Mouse (Mus musculus) MEL (cell line): ENCODE measurements around the gene Disp1. TPM values are rescaled to one million over a fixed set of nuclear protein-coding genes. Genes with fewer than 3 reads are reported as not detected.
A peak's percentile ranks its signal among the peaks of the same experiment; 100 is the strongest.

Experiments
- DNase-seq: peaks from one replicate; pipeline ENCODE4 v3.0.0; 2011; ENCODE audit warnings: low read depth, low spot score
- H3K27ac ChIP-seq: 2 replicates; pipeline ENCODE4 v1.5.1; 2012; ENCODE audit warnings: low read depth, mild to moderate bottlenecking, control low read depth, low read length, moderate library complexity; ENCODE audit not compliant: control insufficient read depth
- H3K27me3 ChIP-seq, 2 experiments: fragments of 150-350 bp in 1 of 2; sonication (generic) in 1 of 2; 2 replicates each; pipeline ENCODE4 v1.6.1; 2012; ENCODE audit warnings: low read length in 2 of 2, mild to moderate bottlenecking in 2 of 2, improper control_type of control experiment in 1 of 2, moderate library complexity in 1 of 2; ENCODE audit not compliant: insufficient read depth in 2 of 2, control insufficient read depth in 1 of 2
- H3K36me3 ChIP-seq, 2 experiments: 2 replicates each; pipeline ENCODE4 v1.6.1; 2012 to 2014; ENCODE audit warnings: low read length in 2 of 2, improper control_type of control experiment in 1 of 2, inconsistent platforms in 1 of 2, mild to moderate bottlenecking in 1 of 2; ENCODE audit not compliant: insufficient read depth in 2 of 2, control insufficient read depth in 1 of 2
- H3K4me1 ChIP-seq, 2 experiments: fragments of 150-350 bp in 1 of 2; sonication (generic) in 1 of 2; 2 replicates each; pipeline ENCODE4 v1.6.1; 2012; ENCODE audit warnings: low read length in 2 of 2, improper control_type of control experiment in 1 of 2, mild to moderate bottlenecking in 1 of 2; ENCODE audit not compliant: insufficient read depth in 2 of 2, control insufficient read depth in 1 of 2
- H3K4me3 ChIP-seq, 2 experiments: fragments of 150-350 bp in 1 of 2; sonication (generic) in 1 of 2; 2 replicates each; pipeline ENCODE4 v1.5.1; 2012; ENCODE audit warnings: low read depth in 2 of 2, low read length in 2 of 2, mild to moderate bottlenecking in 2 of 2, moderate library complexity in 2 of 2, control low read depth in 1 of 2, improper control_type of control experiment in 1 of 2; ENCODE audit not compliant: control insufficient read depth in 1 of 2, insufficient read depth in 1 of 2
- H3K79me2 ChIP-seq: 2 replicates; pipeline ENCODE4 v1.6.1; 2012; ENCODE audit warnings: mild to moderate bottlenecking, low read length, moderate library complexity; ENCODE audit not compliant: control insufficient read depth, poor library complexity, insufficient read depth
- H3K9ac ChIP-seq: 2 replicates; pipeline ENCODE4 v1.6.1; 2012; ENCODE audit warnings: low read depth, mild to moderate bottlenecking, control low read depth, low read length, moderate library complexity; ENCODE audit not compliant: control insufficient read depth, poor library complexity, severe bottlenecking
- H3K9me3 ChIP-seq: fragments of 150-350 bp; sonication (generic); replicated peaks from 2 replicates; pipeline ENCODE4 v1.6.1; 2012; ENCODE audit warnings: mild to moderate bottlenecking, low read length, improper control_type of control experiment, moderate library complexity; ENCODE audit not compliant: insufficient read depth
- BHLHE40 ChIP-seq: IDR thresholded peaks from 2 replicates; pipeline ENCODE4 v1.6.1; 2012; ENCODE audit warnings: low read depth, mild to moderate bottlenecking, inconsistent platforms, low read length, improper control_type of control experiment, borderline replicate concordance
- CHD2 ChIP-seq: IDR thresholded peaks from 2 replicates; pipeline ENCODE4 v1.6.1; 2011; ENCODE audit warnings: low read length, improper control_type of control experiment
- CTCF ChIP-seq, 3 experiments: IDR thresholded peaks in 2 of 3; conservative IDR thresholded peaks in 1 of 3; 2 replicates each; pipeline ENCODE4 v1.5.1; 2011 to 2012; ENCODE audit warnings: low read length in 3 of 3, low read depth in 2 of 3, mild to moderate bottlenecking in 2 of 3, improper control_type of control experiment in 1 of 3, inconsistent platforms in 1 of 3, mixed read lengths in 1 of 3, moderate library complexity in 1 of 3; ENCODE audit not compliant: control insufficient read depth in 1 of 3, insufficient read depth in 1 of 3, poor library complexity in 1 of 3, severe bottlenecking in 1 of 3
- E2F4 ChIP-seq: IDR thresholded peaks from 2 replicates; pipeline ENCODE4 v1.6.1; 2011; ENCODE audit warnings: low read depth, low read length, improper control_type of control experiment, borderline replicate concordance
- EP300 ChIP-seq, 2 experiments: IDR thresholded peaks; 2 replicates each; pipeline ENCODE4 v1.6.1; 2011; ENCODE audit warnings: improper control_type of control experiment in 2 of 2, low read length in 2 of 2, low read depth in 1 of 2, mild to moderate bottlenecking in 1 of 2
- GABPA ChIP-seq: IDR thresholded peaks from 2 replicates; pipeline ENCODE4 v1.6.1; 2012; ENCODE audit warnings: low read depth, mild to moderate bottlenecking, inconsistent platforms, low read length, improper control_type of control experiment, moderate library complexity
- GATA1 ChIP-seq: IDR thresholded peaks from 2 replicates; pipeline ENCODE4 v1.6.1; 2011; ENCODE audit warnings: low read depth, low read length, improper control_type of control experiment
- KAT2A ChIP-seq: conservative IDR thresholded peaks from 2 replicates; pipeline ENCODE4 v1.6.1; 2012; ENCODE audit warnings: low read depth, low read length, improper control_type of control experiment, inconsistent platforms
- MAZ ChIP-seq: IDR thresholded peaks from 2 replicates; pipeline ENCODE4 v1.6.1; 2012; ENCODE audit warnings: low read depth, mild to moderate bottlenecking, inconsistent platforms, low read length, improper control_type of control experiment
- MXI1 ChIP-seq: IDR thresholded peaks from 2 replicates; pipeline ENCODE4 v1.6.1; 2011; ENCODE audit warnings: mild to moderate bottlenecking, low read depth, low read length, improper control_type of control experiment
- MYB ChIP-seq: IDR thresholded peaks from 2 replicates; pipeline ENCODE4 v1.6.1; 2011; ENCODE audit warnings: mild to moderate bottlenecking, low read depth, low read length, improper control_type of control experiment
- MYC ChIP-seq: IDR thresholded peaks from 2 replicates; pipeline ENCODE4 v1.6.1; 2011; ENCODE audit warnings: low read depth, mild to moderate bottlenecking, low read length, improper control_type of control experiment, moderate library complexity
- NELFE ChIP-seq: IDR thresholded peaks from 2 replicates; pipeline ENCODE4 v1.6.1; 2011; ENCODE audit warnings: low read depth, low read length, improper control_type of control experiment
- NRF1 ChIP-seq: IDR thresholded peaks from 2 replicates; pipeline ENCODE4 v1.6.1; 2014; ENCODE audit warnings: low read depth, mild to moderate bottlenecking, inconsistent platforms, low read length, improper control_type of control experiment, moderate library complexity; ENCODE audit not compliant: poor library complexity, insufficient read depth, severe bottlenecking
- POLR2A ChIP-seq, 2 experiments: IDR thresholded peaks; 2 replicates each; pipeline ENCODE4 v1.6.1; 2011 to 2012; ENCODE audit warnings: low read length in 2 of 2, mild to moderate bottlenecking in 2 of 2, control low read depth in 1 of 2, improper control_type of control experiment in 1 of 2, low read depth in 1 of 2, moderate library complexity in 1 of 2; ENCODE audit not compliant: control insufficient read depth in 1 of 2, insufficient read depth in 1 of 2, poor library complexity in 1 of 2
- POLR2AphosphoS2 ChIP-seq: IDR thresholded peaks from 2 replicates; pipeline ENCODE4 v1.6.1; 2011; ENCODE audit warnings: low read length, improper control_type of control experiment
- RAD21 ChIP-seq: IDR thresholded peaks from 2 replicates; pipeline ENCODE4 v1.6.1; 2011; ENCODE audit warnings: mild to moderate bottlenecking, low read depth, low read length, improper control_type of control experiment
- SIN3A ChIP-seq: IDR thresholded peaks from 2 replicates; pipeline ENCODE4 v1.6.1; 2012; ENCODE audit warnings: low read length, improper control_type of control experiment, inconsistent platforms
- SMC3 ChIP-seq: IDR thresholded peaks from 2 replicates; pipeline ENCODE4 v1.6.1; 2011; ENCODE audit warnings: low read depth, low read length, improper control_type of control experiment
- TAL1 ChIP-seq: IDR thresholded peaks from 2 replicates; pipeline ENCODE4 v1.6.1; 2012; ENCODE audit warnings: mild to moderate bottlenecking, inconsistent platforms, low read length, moderate library complexity, mixed read lengths
- TBP ChIP-seq: IDR thresholded peaks from 2 replicates; pipeline ENCODE4 v1.8.0; 2011; ENCODE audit warnings: low read depth, low read length, improper control_type of control experiment
- TCF12 ChIP-seq: IDR thresholded peaks from 2 replicates; pipeline ENCODE4 v1.6.1; 2014; ENCODE audit warnings: low read depth, mild to moderate bottlenecking, inconsistent platforms, low read length, improper control_type of control experiment, moderate library complexity
- UBTF ChIP-seq: IDR thresholded peaks from 2 replicates; pipeline ENCODE4 v1.6.1; 2012; ENCODE audit warnings: low read depth, mild to moderate bottlenecking, inconsistent platforms, low read length, improper control_type of control experiment, moderate library complexity, borderline replicate concordance; ENCODE audit not compliant: insufficient read depth
- USF2 ChIP-seq, 2 experiments: IDR thresholded peaks; 2 replicates each; pipeline ENCODE4 v1.6.1; 2011 to 2012; ENCODE audit warnings: improper control_type of control experiment in 2 of 2, low read length in 2 of 2, borderline replicate concordance in 1 of 2, inconsistent platforms in 1 of 2, low read depth in 1 of 2, mild to moderate bottlenecking in 1 of 2; ENCODE audit not compliant: insufficient read depth in 1 of 2
- ZKSCAN1 ChIP-seq: IDR thresholded peaks from 2 replicates; pipeline ENCODE4 v1.6.1; 2012; ENCODE audit warnings: low read depth, mild to moderate bottlenecking, inconsistent platforms, low read length, improper control_type of control experiment, moderate library complexity
- ZNF384 ChIP-seq: IDR thresholded peaks from 2 replicates; pipeline ENCODE4 v1.6.1; 2012; ENCODE audit warnings: low read depth, mild to moderate bottlenecking, inconsistent platforms, low read length, improper control_type of control experiment
- polyA plus RNA-seq, 2 experiments: library from polyadenylated mRNA; stranded (reverse) in 1 of 2; unstranded in 1 of 2; fragments of >175 nt in 1 of 2; fragments of >200 nt in 1 of 2; gene quantifications; 2 replicates each; pipeline versions ENCODE4 v1.2.1 to v1.2.4; 2012; ENCODE audit warnings: low replicate concordance in 2 of 2, low read depth in 1 of 2; ENCODE audit not compliant: insufficient read length in 2 of 2, insufficient read depth in 1 of 2, missing spikeins in 1 of 2
- total RNA-seq: library from RNA; depleted of rRNA; stranded (reverse); fragments of 300-350 nt; gene quantifications from 2 replicates; pipeline ENCODE4 v1.2.3, GENCODE M21; 2012

Gene Disp1
- total and polyA plus RNA-seq, 3 experiments, result 6.3 to 9.9 TPM; not detected in 1

GRCm38 (mm10) chr1:183207141-183207540, 14.2 kb downstream of the Disp1 start:
- H3K79me2 ChIP-seq, result no peaks in the 10 kb centered on the region; the same call in none of the 2 replicates
- H3K27ac ChIP-seq, result peak overlapping the region; percentile 53
- peak overlapping the region in 1 of 2 experiments; percentile 33; a peak in 3 of 4 replicates for H3K4me3 ChIP-seq
- no peaks in the 10 kb centered on the region for H3K9me3 ChIP-seq
- no peaks in the 10 kb centered on the region for H3K27me3 ChIP-seq
- DNase-seq, result no peak
- peaks cover 0 to 13% of the 10 kb centered on the region in 2 experiments; a peak in 3 of 4 replicates for H3K36me3 ChIP-seq
- TF ChIP-seq SIN3A (no peak), BHLHE40 (no peak), ZNF384 (peak; percentile 59; the same call in 1 of the 2 replicates), RAD21 (no peak), KAT2A (no peak), ZKSCAN1 (no peak), TAL1 (no peak), POLR2A (IDR thresholded peaks at IDR 0.05; ENCODE audit: control insufficient read depth in 1 of 2, insufficient read depth in 1 of 2, low read depth in 1 of 2, low read length in 2 of 2, poor library complexity in 1 of 2) (no peak), GATA1 (no peak)
- TF ChIP-seq, all 39 proteins: peak for 1
- peak overlapping the region; percentile 35 for H3K9ac ChIP-seq
- peaks cover 9 to 10% of the 10 kb centered on the region in 2 experiments for H3K4me1 ChIP-seq

- H3K36me3 ChIP-seq, result no peaks in the 10 kb centered on the region
- no peak for DNase-seq
Measured at GRCm38 (mm10) chr1:183200926-183201325, 20.4 kb downstream of the Disp1 start.

DNA sequence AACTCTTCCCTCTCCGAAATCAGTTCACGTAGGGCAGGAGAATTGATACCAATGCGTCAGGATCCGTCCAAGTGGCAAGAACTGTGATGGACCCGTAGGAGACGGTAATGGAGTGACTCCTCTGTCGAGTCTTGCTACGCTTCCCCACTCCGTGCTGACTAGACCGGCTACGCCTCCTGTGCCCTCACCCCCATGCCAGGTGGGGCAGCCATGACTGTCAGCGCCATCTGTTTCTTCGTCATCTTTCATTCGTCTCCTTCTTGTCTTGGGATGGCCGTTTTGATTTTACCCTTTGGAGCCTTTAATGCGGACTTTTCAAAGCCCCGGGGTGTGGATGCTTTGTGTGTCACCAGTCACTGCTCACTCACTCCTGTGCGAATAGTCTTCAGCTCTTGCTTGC, 26.6 kb downstream of the Disp1 start:
- Histone ChIP-seq H3K9me3 (no peaks in the 10 kb centered on the region), H3K4me1 (peaks cover 0 to 3% of the 10 kb centered on the region in 2 experiments; a peak in 1 of 4 replicates), H3K9ac (no peak overlapping the region), H3K4me3 (no peak overlapping the region), H3K79me2 (no peaks in the 10 kb centered on the region), H3K36me3 (no peaks in the 10 kb centered on the region), H3K27me3 (no peaks in the 10 kb centered on the region), H3K27ac (no peak overlapping the region)
- no peak for DNase-seq
- no peak for TF ChIP-seq USF2 (IDR thresholded peaks at IDR 0.05; ENCODE audit: borderline replicate concordance in 1 of 2, insufficient read depth in 1 of 2, low read depth in 1 of 2, low read length in 2 of 2)
- no peak for TF ChIP-seq TCF12
- no peak for TF ChIP-seq NRF1
- no peak for TF ChIP-seq MYB
- TF ChIP-seq TBP, result no peak
- TF ChIP-seq SMC3, result no peak
- TF ChIP-seq GABPA, result no peak
- no peak for TF ChIP-seq E2F4
- no peak for TF ChIP-seq MAZ
- TF ChIP-seq MXI1, result no peak
- no peak for TF ChIP-seq EP300 (IDR thresholded peaks at IDR 0.05; ENCODE audit: low read depth in 1 of 2, low read length in 2 of 2)
- TF ChIP-seq POLR2AphosphoS2, result no peak
- TF ChIP-seq BHLHE40, result no peak

More at GRCm38 (mm10) chr1:183200926-183201325, 20.4 kb downstream of the Disp1 start:
- Histone ChIP-seq H3K4me1 (peaks cover 0 to 3% of the 10 kb centered on the region in 2 experiments; a peak in 1 of 4 replicates), H3K4me3 (no peak overlapping the region), H3K9me3 (no peaks in the 10 kb centered on the region), H3K79me2 (no peaks in the 10 kb centered on the region; the same call in 1 of the 2 replicates), H3K27me3 (no peaks in the 10 kb centered on the region), H3K27ac (no peak overlapping the region), H3K9ac (no peak overlapping the region)
- no peak for TF ChIP-seq ZNF384
- no peak for TF ChIP-seq CTCF (IDR thresholded peaks at IDR 0.05 in 2 of 3, conservative IDR thresholded peaks at IDR 0.05 in 1 of 3; ENCODE audit: control insufficient read depth in 1 of 3, insufficient read depth in 1 of 3, low read depth in 2 of 3, low read length in 3 of 3, poor library complexity in 1 of 3, severe bottlenecking in 1 of 3)
- TF ChIP-seq EP300 (IDR thresholded peaks at IDR 0.05; ENCODE audit: low read depth in 1 of 2, low read length in 2 of 2), result no peak
- no peak for TF ChIP-seq GABPA
- no peak for TF ChIP-seq UBTF
- TF ChIP-seq NRF1, result no peak
- TF ChIP-seq NELFE, result no peak
- TF ChIP-seq CHD2, result no peak
- TF ChIP-seq MXI1, result no peak
- TF ChIP-seq TCF12, result no peak
- TF ChIP-seq KAT2A, result no peak
- TF ChIP-seq POLR2A (IDR thresholded peaks at IDR 0.05; ENCODE audit: control insufficient read depth in 1 of 2, insufficient read depth in 1 of 2, low read depth in 1 of 2, low read length in 2 of 2, poor library complexity in 1 of 2), result no peak
- TF ChIP-seq MYC, result no peak
